Mouse (Mus musculus) erythroblast, adult 5-6 weeks (primary cell): ENCODE measurements around the gene Foxp3. TPM values are rescaled to one million over a fixed set of nuclear protein-coding genes. Genes with fewer than 3 reads are reported as not detected.

Experiments used
- ATAC-seq: replicated peaks from 2 replicates; pipeline ENCODE4 v1.8.0; 2016; ENCODE audit warnings: moderate number of reproducible peaks, mild to moderate bottlenecking, moderate TSS enrichment, inconsistent platforms; ENCODE audit not compliant: poor library complexity, low FRiP score, severe bottlenecking
- total RNA-seq, 2 experiments: library from RNA; stranded (forward) in 1 of 2; stranded (reverse) in 1 of 2; fragments of 150-400 nt in 1 of 2; fragments of 200-764, 138-1000 nt in 1 of 2; gene quantifications; 2 replicates each; pipeline versions ENCODE4 v1.2.3 to v1.2.4; 2015 to 2017; ENCODE audit warnings: low replicate concordance in 2 of 2

The Foxp3 gene
- total RNA-seq, 2 experiments from 2014 or later: not detected

DNA sequence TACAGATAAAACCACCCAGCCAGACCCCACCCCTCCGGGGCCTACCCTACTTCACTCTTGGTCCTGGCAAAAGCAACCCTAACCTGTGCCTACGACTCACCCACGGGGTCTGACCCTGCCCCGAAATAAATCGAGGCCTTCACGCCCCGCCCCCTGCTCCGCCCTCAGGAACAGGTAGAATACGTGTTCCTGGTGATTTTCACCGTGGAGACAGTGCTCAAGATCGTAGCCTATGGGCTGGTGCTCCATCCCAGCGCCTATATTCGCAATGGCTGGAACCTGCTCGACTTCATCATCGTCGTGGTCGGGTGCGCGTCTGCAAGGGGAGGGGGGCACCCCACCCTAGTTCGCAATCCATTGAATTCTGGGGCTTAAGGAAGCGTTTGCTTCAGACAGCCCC lies 36.6 kb downstream of the Foxp3 start:
- no peak for ATAC-seq

GRCm38 (mm10) chrX:7610536-7611258 lies 37.3 kb downstream of the Foxp3 start:
- no peak for ATAC-seq

DNA sequence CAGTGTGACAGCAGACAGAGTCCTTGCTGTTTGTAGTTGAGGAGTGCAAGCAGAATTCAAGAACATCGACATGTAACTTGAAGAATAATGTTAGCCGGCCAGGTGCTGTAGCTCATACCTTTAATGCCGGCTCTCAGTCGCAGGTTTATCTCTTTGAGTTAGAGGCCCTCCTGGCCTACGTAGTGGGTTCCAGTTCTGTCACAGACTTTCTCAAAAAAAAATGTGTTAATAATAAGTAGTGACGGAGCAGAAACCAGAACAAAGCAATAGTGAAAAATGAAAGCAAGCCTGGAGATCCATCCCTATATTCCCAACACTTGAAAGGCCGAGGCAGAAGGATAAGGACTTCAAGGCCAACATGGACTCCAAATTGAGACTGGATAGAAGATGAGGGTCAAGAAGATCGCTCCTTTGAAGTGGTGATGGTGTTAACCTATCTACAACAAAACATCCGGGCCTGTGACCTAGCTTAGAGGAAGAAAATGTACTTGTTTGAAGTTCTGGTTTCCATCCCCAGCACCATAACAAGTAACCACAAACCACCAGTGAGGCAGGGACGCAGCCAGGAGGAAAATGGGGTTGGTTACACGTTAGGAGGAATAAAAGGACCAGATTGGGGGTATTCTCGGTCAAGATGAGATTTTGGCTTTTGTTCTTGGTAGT lies 44.6 kb downstream of the Foxp3 start:
- no peak for ATAC-seq

- ATAC-seq: no peak
Observed at GRCm38 (mm10) chrX:7632560-7632959, 59.1 kb downstream of the Foxp3 start.

DNA sequence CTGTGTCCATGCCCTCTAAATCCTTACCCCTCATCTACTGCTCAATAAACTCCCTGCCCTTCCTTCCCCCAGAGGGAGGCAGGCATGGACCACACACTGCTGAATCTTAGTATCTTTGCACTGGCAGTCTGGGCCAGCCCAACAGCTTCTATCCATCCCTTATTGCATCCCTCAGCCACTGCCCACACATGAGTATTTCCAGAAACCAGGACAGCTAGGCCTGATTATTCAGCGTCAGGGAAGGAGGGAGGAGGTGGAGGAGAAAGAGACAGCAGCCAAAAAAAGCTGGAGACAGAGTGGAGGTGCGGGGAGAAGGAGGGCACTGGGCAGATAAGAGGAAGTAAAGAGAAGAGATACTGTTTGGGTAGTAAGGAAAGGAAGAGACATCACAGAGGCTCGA lies 61.7 kb downstream of the Foxp3 start:
- no peak for ATAC-seq

DNA sequence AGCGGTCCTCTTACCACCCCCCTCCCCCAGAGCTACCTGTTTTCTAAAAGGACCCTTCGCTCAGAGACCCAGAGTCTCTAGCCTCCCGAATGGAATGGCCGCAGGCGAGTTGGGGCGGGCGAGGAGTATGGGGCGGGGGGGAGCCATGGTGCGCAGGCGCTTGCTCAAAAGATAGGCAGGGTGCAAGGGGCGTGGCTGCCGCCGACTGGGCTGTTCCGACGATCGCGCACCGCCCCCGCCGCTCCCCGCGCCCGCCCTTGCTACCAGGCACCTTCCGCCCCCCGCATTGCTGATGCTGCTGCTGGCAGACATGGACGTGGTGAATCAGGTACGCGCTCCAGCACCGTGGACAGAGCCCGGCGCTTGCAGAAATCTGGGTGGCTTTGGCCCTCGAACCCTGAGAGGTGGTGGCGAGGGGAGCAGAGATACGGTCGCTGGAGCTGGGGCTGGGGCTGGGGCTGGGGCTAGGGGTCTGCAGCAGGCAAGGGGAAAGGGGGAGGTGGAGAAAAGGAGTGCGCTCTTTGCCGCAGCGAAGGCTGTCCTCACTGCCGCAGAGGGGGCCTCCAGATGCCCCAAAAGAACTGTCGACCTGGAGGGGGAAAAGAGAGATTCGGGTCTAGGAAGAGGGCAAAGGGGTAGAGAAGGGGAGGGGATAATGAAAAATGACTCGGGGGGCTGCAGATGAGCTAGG lies 65.1 kb downstream of the Foxp3 start, which contains the start of gene Syp:
Syp (plus strand) TSS at position 71 of the 691 bp plus-strand sequence.
- peak; percentile 89 for ATAC-seq

GRCm38 (mm10) chrX:7639536-7640325 lies 66.3 kb downstream of the Foxp3 start:
- ATAC-seq: no peak

DNA sequence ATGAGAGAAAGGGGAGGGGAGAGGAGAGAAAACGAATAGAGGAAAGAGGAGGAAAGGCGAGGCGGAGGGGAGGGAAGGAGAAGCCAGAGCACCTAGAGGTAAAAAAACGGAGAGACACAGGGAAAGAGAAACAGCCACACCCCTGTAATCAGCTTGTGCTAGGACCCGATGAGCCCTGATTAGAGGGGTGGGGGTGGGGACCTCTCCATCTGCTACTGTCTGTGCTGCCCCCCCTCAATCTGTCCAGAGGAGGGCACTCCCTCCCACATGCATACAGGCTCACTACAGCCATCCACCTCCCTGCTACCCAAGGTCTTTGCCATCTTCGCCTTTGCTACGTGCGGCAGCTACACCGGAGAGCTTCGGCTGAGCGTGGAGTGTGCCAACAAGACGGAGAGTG lies 67.3 kb downstream of the Foxp3 start:
- ATAC-seq: no peak

Other genes with a start within 250 kb of the Foxp3 start
- gene Usp27x, start 197.8 kb upstream of the Foxp3 start, total RNA-seq (2015; ENCODE audit: low replicate concordance): 0.38 TPM in 1 of 2 replicates, not detected in the other
- gene Usp27x, start 197.8 kb upstream of the Foxp3 start, total RNA-seq (2017; ENCODE audit: low replicate concordance): not detected in 2 replicates
- not detected in 2 replicates for gene Ppp1r3f, start 639 bp downstream of the Foxp3 start, total RNA-seq (2015; ENCODE audit: low replicate concordance)
- gene Ppp1r3f, start 639 bp downstream of the Foxp3 start, total RNA-seq (2017; ENCODE audit: low replicate concordance): 0.68 TPM in 1 of 2 replicates, not detected in the other
- 3.1 and 4.0 TPM in 2 replicates for gene Ccdc22, start 31.9 kb downstream of the Foxp3 start, total RNA-seq (2015; ENCODE audit: low replicate concordance)
- gene Ccdc22, start 31.9 kb downstream of the Foxp3 start, total RNA-seq (2017; ENCODE audit: low replicate concordance): 6.0 and 6.4 TPM in 2 replicates
- gene Cacna1f, start 33.4 kb downstream of the Foxp3 start, total RNA-seq (2015; ENCODE audit: low replicate concordance): not detected in 2 replicates
- not detected in 2 replicates for gene Cacna1f, start 33.4 kb downstream of the Foxp3 start, total RNA-seq (2017; ENCODE audit: low replicate concordance)
- gene Syp, start 64.8 kb downstream of the Foxp3 start, total RNA-seq (2015; ENCODE audit: low replicate concordance): 15.6 TPM in 1 of 2 replicates, not detected in the other
- gene Syp, start 64.8 kb downstream of the Foxp3 start, total RNA-seq (2017; ENCODE audit: low replicate concordance): 0.28 and 0.51 TPM in 2 replicates
- gene Prickle3, start 83.6 kb downstream of the Foxp3 start, total RNA-seq (2015; ENCODE audit: low replicate concordance): 2.5 and 5.0 TPM in 2 replicates
- gene Prickle3, start 83.6 kb downstream of the Foxp3 start, total RNA-seq (2017; ENCODE audit: low replicate concordance): 1.0 and 2.1 TPM in 2 replicates
- 137 and 180 TPM in 2 replicates for gene Plp2, start 97.7 kb downstream of the Foxp3 start, total RNA-seq (2015; ENCODE audit: low replicate concordance)
- gene Plp2, start 97.7 kb downstream of the Foxp3 start, total RNA-seq (2017; ENCODE audit: low replicate concordance): 26.9 and 37.0 TPM in 2 replicates
- not detected in 2 replicates for gene Magix, start 107.6 kb downstream of the Foxp3 start, total RNA-seq (2015; ENCODE audit: low replicate concordance)
- 0.09 TPM in 1 of 2 replicates, not detected in the other for gene Magix, start 107.6 kb downstream of the Foxp3 start, total RNA-seq (2017; ENCODE audit: low replicate concordance)
- 7.9 and 13.4 TPM in 2 replicates for gene Gpkow, start 123.5 kb downstream of the Foxp3 start, total RNA-seq (2015; ENCODE audit: low replicate concordance)
- gene Gpkow, start 123.5 kb downstream of the Foxp3 start, total RNA-seq (2017; ENCODE audit: low replicate concordance): 9.0 and 11.3 TPM in 2 replicates
- gene Wdr45, start 140.7 kb downstream of the Foxp3 start, total RNA-seq (2015; ENCODE audit: low replicate concordance): 139 and 161 TPM in 2 replicates
- 102 and 111 TPM in 2 replicates for gene Wdr45, start 140.7 kb downstream of the Foxp3 start, total RNA-seq (2017; ENCODE audit: low replicate concordance)
- gene Gm45208, start 148.6 kb downstream of the Foxp3 start, total RNA-seq (2015; ENCODE audit: low replicate concordance): not detected in 2 replicates
- not detected in 2 replicates for gene Gm45208, start 148.6 kb downstream of the Foxp3 start, total RNA-seq (2017; ENCODE audit: low replicate concordance)
- gene Praf2, start 154.8 kb downstream of the Foxp3 start, total RNA-seq (2015; ENCODE audit: low replicate concordance): 4.8 and 10.0 TPM in 2 replicates
- gene Praf2, start 154.8 kb downstream of the Foxp3 start, total RNA-seq (2017; ENCODE audit: low replicate concordance): 1.5 and 2.8 TPM in 2 replicates
- not detected in 2 replicates for gene Ccdc120, start 177.3 kb downstream of the Foxp3 start, total RNA-seq (2015; ENCODE audit: low replicate concordance)
- 1.8 TPM in 1 of 2 replicates, not detected in the other for gene Ccdc120, start 177.3 kb downstream of the Foxp3 start, total RNA-seq (2017; ENCODE audit: low replicate concordance)
- gene Tfe3, start 188.9 kb downstream of the Foxp3 start, total RNA-seq (2015; ENCODE audit: low replicate concordance): 16.1 and 20.2 TPM in 2 replicates
- gene Tfe3, start 188.9 kb downstream of the Foxp3 start, total RNA-seq (2017; ENCODE audit: low replicate concordance): 7.1 and 18.2 TPM in 2 replicates
- 146 and 177 TPM in 2 replicates for gene Gripap1, start 216.1 kb downstream of the Foxp3 start, total RNA-seq (2015; ENCODE audit: low replicate concordance)
- 200 and 207 TPM in 2 replicates for gene Gripap1, start 216.1 kb downstream of the Foxp3 start, total RNA-seq (2017; ENCODE audit: low replicate concordance)
- gene Kcnd1, start 248.6 kb downstream of the Foxp3 start, total RNA-seq (2015; ENCODE audit: low replicate concordance): 4.8 and 5.4 TPM in 2 replicates
- 3.6 and 4.5 TPM in 2 replicates for gene Kcnd1, start 248.6 kb downstream of the Foxp3 start, total RNA-seq (2017; ENCODE audit: low replicate concordance)